Mouse (Mus musculus) hindbrain, postnatal 0 days (tissue): Measurements from ENCODE around the gene Car9. TPM values are rescaled to one million over a fixed set of nuclear protein-coding genes. Genes with fewer than 3 reads are reported as not detected.
A peak's percentile ranks its signal among the peaks of the same experiment; 100 is the strongest.

ENCODE experiments used
- ATAC-seq: fragments of 200-750 bp; cut with Nextera tagmentation; 2 replicates; pipeline ENCODE4 v1.8.0; 2017; ENCODE audit warnings: mild to moderate bottlenecking, moderate TSS enrichment, moderate library complexity
- DNase-seq: peaks from one replicate; pipeline ENCODE4 v3.0.0-alpha.2; 2015; ENCODE audit warnings: low spot score
- H3K27ac ChIP-seq: fragments of 300-500 bp; sonication (generic); 2 replicates; pipeline ENCODE4 v1.5.1; 2014; ENCODE audit warnings: mild to moderate bottlenecking
- H3K27me3 ChIP-seq: fragments of 300-500 bp; sonication (generic); 2 replicates; pipeline ENCODE4 v1.6.1; 2014; ENCODE audit warnings: low read length, mixed read lengths; ENCODE audit not compliant: insufficient read depth
- H3K36me3 ChIP-seq: fragments of 300-500 bp; sonication (generic); 2 replicates; pipeline ENCODE4 v1.6.1; 2014; ENCODE audit warnings: low read length, mixed read lengths; ENCODE audit not compliant: insufficient read depth
- H3K4me1 ChIP-seq: fragments of 300-500 bp; sonication (generic); 2 replicates; pipeline ENCODE4 v1.6.1; 2014; ENCODE audit warnings: antibody characterized with exemption, low read length, mixed read lengths; ENCODE audit not compliant: insufficient read depth
- H3K4me2 ChIP-seq: fragments of 300-500 bp; sonication (generic); 2 replicates; pipeline ENCODE4 v1.6.1; 2014; ENCODE audit warnings: low read depth, mild to moderate bottlenecking, low read length, moderate library complexity, mixed read lengths
- H3K4me3 ChIP-seq: fragments of 300-500 bp; sonication (generic); 2 replicates; pipeline ENCODE4 v1.5.1; 2014; ENCODE audit warnings: low read length
- H3K9ac ChIP-seq: fragments of 300-500 bp; sonication (generic); replicated peaks from 2 replicates; pipeline ENCODE4 v1.6.1; 2014; ENCODE audit warnings: mild to moderate bottlenecking, low read length, moderate library complexity, mixed read lengths
- H3K9me3 ChIP-seq: fragments of 300-500 bp; sonication (generic); 2 replicates; pipeline ENCODE4 v1.6.1; 2016; ENCODE audit warnings: low read length, mixed read lengths
- CTCF ChIP-seq: IDR thresholded peaks from 2 replicates; pipeline ENCODE4 v1.5.1; 2016; ENCODE audit warnings: antibody characterized with exemption, control low read depth, low read depth
- WGBS: fragments of 180-500 bp; shearing (Covaris S2); extraction: QIAGEN DNeasy Blood & Tissue Kit; methylation state at CpG from one replicate; pipeline ENCODE4 v1.1.7; 2014; 5-methylcytosine and 5-hydroxymethylcytosine counted together
- polyA plus RNA-seq: library from polyadenylated mRNA; unstranded; fragments of >200 nt; fragmentation: Nextera tagmentation; extraction: Ambion mirVana; gene quantifications from 2 replicates; pipeline ENCODE4 v1.2.1, GENCODE M21; 2015
- total RNA-seq: library from RNA; depleted of rRNA; stranded (reverse); fragments of >200 nt; gene quantifications from 2 replicates; pipeline ENCODE4 v1.2.3, GENCODE M21; 2014

The Car9 gene
- total and polyA plus RNA-seq, 2 experiments from 2014 or later: 0.26 to 0.50 TPM

DNA sequence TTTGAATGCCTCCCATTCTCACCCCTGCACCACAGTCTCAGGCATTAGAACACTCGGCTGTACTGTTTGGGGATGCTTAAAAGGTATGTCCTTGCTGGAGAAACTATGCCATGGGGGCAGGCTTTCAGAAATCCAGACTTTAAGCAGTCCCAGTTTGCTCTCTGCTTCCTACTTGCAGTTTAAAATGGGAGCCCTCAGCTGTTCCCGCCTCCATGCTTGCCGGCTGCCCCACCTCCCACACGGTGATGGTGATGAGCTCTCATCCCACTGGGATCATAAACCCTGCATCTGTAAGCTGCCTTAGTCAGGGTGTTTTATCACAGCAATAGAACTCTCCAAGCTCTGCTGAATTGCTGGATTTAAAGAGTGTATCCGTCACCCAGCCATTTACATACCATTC, 45.7 kb downstream of the Car9 start:
- Histone ChIP-seq H3K9me3 (no peaks in the 10 kb centered on the region), H3K9ac (no peak overlapping the region), H3K36me3 (peaks cover 78% of the 10 kb centered on the region), H3K4me1 (no peaks in the 10 kb centered on the region), H3K4me2 (no peak overlapping the region), H3K27ac (no peak overlapping the region), H3K27me3 (no peaks in the 10 kb centered on the region), H3K4me3 (no peak overlapping the region)
- ATAC-seq (no peak), DNase-seq (no peak)
- WGBS: 93% methylated on average over 5 of the region's 5 CpGs
- no peak for TF ChIP-seq CTCF

DNA sequence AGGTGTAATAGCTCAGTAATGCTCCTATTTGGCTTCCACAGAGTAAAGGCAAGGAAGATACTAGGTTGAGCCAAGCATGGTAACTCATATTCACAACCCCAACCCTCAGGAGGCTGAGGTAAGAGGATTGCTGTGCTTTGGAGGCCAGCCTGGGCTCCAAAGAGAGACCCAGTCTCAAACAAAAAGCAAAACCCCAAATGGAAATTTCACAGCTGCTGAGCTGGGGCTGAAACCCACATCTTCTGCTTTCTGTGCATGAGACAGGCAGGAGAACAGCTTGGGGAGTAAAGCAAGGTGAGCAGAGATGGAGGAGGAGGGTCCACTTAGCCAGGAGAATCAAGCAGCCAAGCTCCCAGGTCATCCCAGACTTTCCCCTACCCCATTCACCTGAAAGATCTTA, 47.1 kb downstream of the Car9 start:
- Histone ChIP-seq H3K4me1 (no peaks in the 10 kb centered on the region), H3K4me3 (no peak overlapping the region), H3K27ac (no peak overlapping the region), H3K36me3 (peaks cover 68% of the 10 kb centered on the region), H3K4me2 (no peak overlapping the region), H3K9ac (no peak overlapping the region), H3K9me3 (no peaks in the 10 kb centered on the region), H3K27me3 (no peaks in the 10 kb centered on the region)
- ATAC-seq (no peak), DNase-seq (no peak)
- no peak for TF ChIP-seq CTCF

DNA sequence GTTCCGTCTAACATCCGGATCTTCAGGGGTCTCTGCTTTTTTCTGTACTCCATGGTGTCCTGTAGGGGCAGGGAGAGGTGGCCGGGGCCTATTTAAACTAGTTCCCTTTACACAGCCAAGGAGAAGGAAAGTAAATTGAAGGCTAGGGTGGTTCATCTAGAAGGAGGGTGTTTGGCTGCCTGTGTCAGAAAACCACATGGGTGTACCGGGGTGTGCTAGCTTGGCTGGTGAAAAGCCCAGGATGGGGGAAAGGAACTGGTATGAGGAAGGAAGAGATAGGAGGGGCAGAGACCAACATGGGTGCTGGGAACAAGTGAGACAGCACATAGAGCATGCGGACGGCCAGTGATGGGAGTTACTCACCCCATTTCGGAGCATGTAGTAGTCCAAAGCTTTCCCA, 49.2 kb downstream of the Car9 start:
- H3K9ac ChIP-seq: no peak overlapping the region
- WGBS: 97% methylated on average over 7 of the region's 7 CpGs
- no peak for DNase-seq
- peaks cover 7% of the 10 kb centered on the region for H3K4me1 ChIP-seq
- ATAC-seq: no peak
- no peaks in the 10 kb centered on the region for H3K27me3 ChIP-seq
- peaks cover 48% of the 10 kb centered on the region for H3K36me3 ChIP-seq
- H3K27ac ChIP-seq: no peak overlapping the region
- H3K4me2 ChIP-seq: no peak overlapping the region
- no peaks in the 10 kb centered on the region for H3K9me3 ChIP-seq
- H3K4me3 ChIP-seq: no peak overlapping the region
- TF ChIP-seq CTCF: no peak

DNA sequence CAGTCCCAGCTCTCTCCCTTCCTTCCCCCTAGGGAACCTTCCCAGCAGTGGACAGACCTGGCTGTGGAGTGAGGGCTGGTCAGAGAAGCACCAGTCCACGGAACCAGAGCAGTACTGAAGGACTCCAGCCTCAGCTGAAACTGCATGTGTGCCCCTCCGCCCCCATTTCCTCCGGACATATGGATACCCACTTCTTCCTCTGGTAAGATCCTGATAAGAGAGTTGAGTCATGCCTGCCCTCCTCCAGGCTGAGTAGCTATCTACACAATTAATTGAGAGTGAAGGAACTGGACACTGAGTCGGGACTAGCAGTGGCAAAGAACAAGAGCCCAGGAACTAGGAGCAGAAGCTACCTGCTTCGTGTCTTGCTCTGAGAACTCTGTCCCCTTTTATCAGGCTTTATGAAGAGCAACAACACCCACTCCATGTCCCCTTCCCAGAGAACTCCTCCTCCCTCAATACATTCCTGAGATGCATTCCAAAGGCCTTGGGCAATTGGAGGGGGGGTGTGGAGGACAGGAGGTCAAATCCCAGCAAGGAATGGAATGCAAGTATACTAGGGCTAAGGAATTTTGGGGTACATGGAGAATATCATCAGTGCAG, 51.4 kb downstream of the Car9 start:
- DNase-seq: no peak
- 46% methylated on average over 5 of the region's 5 CpGs for WGBS
- Histone ChIP-seq H3K27ac (peak overlapping the region; percentile 54; the same call in 1 of the 2 replicates), H3K4me1 (peaks cover 13% of the 10 kb centered on the region), H3K9ac (no peak overlapping the region), H3K9me3 (no peaks in the 10 kb centered on the region), H3K27me3 (no peaks in the 10 kb centered on the region), H3K4me3 (no peak overlapping the region), H3K36me3 (peaks cover 35% of the 10 kb centered on the region), H3K4me2 (peak overlapping the region; percentile 25; the same call in 1 of the 2 replicates)
- no peak for TF ChIP-seq CTCF
- ATAC-seq: no peak

DNA sequence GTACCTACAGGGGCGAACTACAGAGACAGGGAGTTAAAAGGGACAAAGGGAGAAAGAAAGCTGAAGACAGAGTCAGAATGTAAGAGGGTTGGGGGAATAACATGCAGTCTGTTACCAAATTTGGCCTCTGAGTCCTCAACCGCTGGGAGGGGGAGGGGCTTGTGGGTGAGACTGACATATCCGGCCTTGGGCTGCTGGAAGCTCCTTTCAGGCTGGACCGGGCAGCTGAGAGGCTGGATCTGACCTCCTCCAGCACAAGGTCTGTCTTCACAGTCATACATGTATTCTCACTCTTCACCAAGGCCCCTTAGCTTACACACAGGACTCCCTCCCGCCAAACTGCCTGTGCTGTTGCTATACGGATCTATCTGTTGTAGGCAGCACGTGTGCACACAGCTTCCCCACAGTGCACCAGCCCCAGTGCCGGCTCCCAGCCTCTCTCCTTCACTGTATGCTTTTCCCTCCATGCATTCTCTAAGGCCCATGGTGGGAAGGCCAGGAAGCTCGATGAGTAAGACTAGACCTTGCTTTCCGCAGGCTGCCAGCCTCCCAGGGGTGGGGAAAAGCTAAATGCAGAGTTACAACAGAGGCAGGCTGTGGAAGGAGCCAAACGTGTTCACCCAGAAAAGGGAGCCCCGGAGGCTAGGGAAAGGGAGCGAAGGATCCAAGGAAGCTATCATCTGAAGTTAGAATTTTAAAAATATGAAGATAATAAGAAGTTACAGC, 52.0 kb downstream of the Car9 start:
- TF ChIP-seq CTCF: no peak
- no peak overlapping the region for H3K4me3 ChIP-seq
- peak overlapping the region; percentile 25; the same call in 1 of the 2 replicates for H3K4me2 ChIP-seq
- H3K27me3 ChIP-seq: no peaks in the 10 kb centered on the region
- H3K36me3 ChIP-seq: peaks cover 28% of the 10 kb centered on the region
- H3K27ac ChIP-seq: peak overlapping the region; percentile 54; the same call in 1 of the 2 replicates
- DNase-seq (peak; percentile 21), ATAC-seq (no peak)
- 28% methylated on average over 13 of the region's 13 CpGs for WGBS
- H3K4me1 ChIP-seq: peaks cover 18% of the 10 kb centered on the region
- H3K9me3 ChIP-seq: no peaks in the 10 kb centered on the region
- H3K9ac ChIP-seq: 0 out of 2 replicates have a peak overlapping the region, but pooled peaks have one; percentile 3

DNA sequence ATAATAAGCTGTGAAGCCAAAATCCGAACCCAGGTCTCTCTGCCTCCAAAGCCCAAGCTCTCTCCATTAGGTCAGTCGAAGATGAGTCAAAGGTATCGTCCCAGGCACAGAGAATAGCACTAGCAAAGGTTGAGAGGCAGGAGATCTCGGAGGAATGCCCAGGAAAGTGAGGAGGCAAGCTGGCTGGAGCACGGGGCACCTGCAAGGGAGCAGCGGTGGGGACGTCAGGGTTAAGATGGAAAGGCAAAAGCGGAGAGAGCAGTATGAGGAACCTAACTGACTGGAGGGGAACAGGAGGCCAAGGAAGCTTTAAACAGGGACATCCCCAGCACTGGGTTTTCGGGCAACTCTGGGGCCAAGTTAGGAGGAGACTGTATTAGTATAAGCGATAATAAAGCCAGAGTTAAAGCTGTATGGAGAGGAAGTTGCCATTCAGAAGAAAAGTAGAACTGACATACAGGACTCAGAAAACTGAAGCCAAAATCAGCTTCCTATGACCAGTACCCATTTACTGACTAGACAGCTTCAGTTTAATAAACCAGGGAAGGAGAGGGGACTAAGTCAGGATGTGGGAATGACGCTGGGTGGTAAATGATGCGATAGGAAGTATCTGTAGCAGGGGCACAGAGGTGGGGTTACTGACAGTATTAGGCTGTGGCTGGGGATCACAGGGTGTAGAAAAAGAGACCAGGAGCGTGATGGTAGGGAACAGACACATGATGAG, 52.9 kb downstream of the Car9 start:
- H3K4me3 ChIP-seq: no peak overlapping the region
- no peaks in the 10 kb centered on the region for H3K27me3 ChIP-seq
- H3K4me1 ChIP-seq: peaks cover 18% of the 10 kb centered on the region
- no peak for DNase-seq
- WGBS: 83% methylated on average over 13 of the region's 13 CpGs
- H3K4me2 ChIP-seq: peak overlapping the region; percentile 64; the same call in 1 of the 2 replicates
- no peak overlapping the region for H3K27ac ChIP-seq
- no peaks in the 10 kb centered on the region for H3K9me3 ChIP-seq
- no peak overlapping the region; the same call in 1 of the 2 replicates for H3K9ac ChIP-seq
- no peak for TF ChIP-seq CTCF
- ATAC-seq: no peak
- H3K36me3 ChIP-seq: peaks cover 19% of the 10 kb centered on the region
